Mouse (Mus musculus) midbrain, embryonic 16.5 days (tissue): ENCODE data around the gene Ubiad1. TPM values are rescaled to one million over a fixed set of nuclear protein-coding genes. Genes with fewer than 3 reads are reported as not detected.

Source experiments
- ATAC-seq: fragments of 200-750 bp; cut with Nextera tagmentation; 2 replicates; pipeline ENCODE4 v1.8.0; 2017; ENCODE audit warnings: moderate TSS enrichment
- H3K27ac ChIP-seq: fragments of 300-500 bp; sonication (generic); 2 replicates; pipeline ENCODE4 v1.5.1; 2014; ENCODE audit warnings: mild to moderate bottlenecking, low read length, mixed read lengths
- H3K27me3 ChIP-seq: fragments of 300-500 bp; sonication (generic); 2 replicates; pipeline ENCODE4 v1.6.1; 2014; ENCODE audit warnings: low read depth, low read length, mixed read lengths; ENCODE audit not compliant: control insufficient read depth, insufficient read depth
- H3K36me3 ChIP-seq: fragments of 300-500 bp; sonication (generic); 2 replicates; pipeline ENCODE4 v1.6.1; 2014; ENCODE audit warnings: mild to moderate bottlenecking, low read length, moderate library complexity, mixed read lengths; ENCODE audit not compliant: control insufficient read depth, insufficient read depth
- H3K4me1 ChIP-seq: fragments of 300-500 bp; sonication (generic); 2 replicates; pipeline ENCODE4 v1.6.1; 2014; ENCODE audit warnings: mild to moderate bottlenecking, low read length, mixed read lengths; ENCODE audit not compliant: control insufficient read depth, insufficient read depth
- H3K4me2 ChIP-seq: fragments of 300-500 bp; sonication (generic); 2 replicates; pipeline ENCODE4 v1.6.1; 2014; ENCODE audit warnings: mild to moderate bottlenecking, low read length, mixed read lengths
- H3K4me3 ChIP-seq: fragments of 300-500 bp; sonication (generic); 2 replicates; pipeline ENCODE4 v1.5.1; 2014; ENCODE audit warnings: low read depth, mild to moderate bottlenecking, low read length, moderate library complexity, mixed read lengths
- H3K9ac ChIP-seq: fragments of 300-500 bp; sonication (generic); 2 replicates; pipeline ENCODE4 v1.6.1; 2014; ENCODE audit warnings: low read depth, low read length, mixed read lengths
- H3K9me3 ChIP-seq: fragments of 300-500 bp; sonication (generic); replicated peaks from 2 replicates; pipeline ENCODE4 v1.6.1; 2014; ENCODE audit warnings: mild to moderate bottlenecking, low read length, mixed read lengths; ENCODE audit not compliant: control insufficient read depth, poor library complexity, severe bottlenecking
- WGBS: fragments of 180-500 bp; shearing (Covaris S2); extraction: QIAGEN DNeasy Blood & Tissue Kit; methylation state at CpG from one replicate; pipeline ENCODE4 v1.1.7; 2014; 5-methylcytosine and 5-hydroxymethylcytosine counted together
- polyA plus RNA-seq: library from polyadenylated mRNA; unstranded; fragments of >200 nt; fragmentation: Nextera tagmentation; extraction: Ambion mirVana; gene quantifications from 2 replicates; pipeline ENCODE4 v1.2.1, GENCODE M21; 2015

The Ubiad1 gene
- polyA plus RNA-seq, 1 experiment from 2014 or later = 19.8 TPM

DNA sequence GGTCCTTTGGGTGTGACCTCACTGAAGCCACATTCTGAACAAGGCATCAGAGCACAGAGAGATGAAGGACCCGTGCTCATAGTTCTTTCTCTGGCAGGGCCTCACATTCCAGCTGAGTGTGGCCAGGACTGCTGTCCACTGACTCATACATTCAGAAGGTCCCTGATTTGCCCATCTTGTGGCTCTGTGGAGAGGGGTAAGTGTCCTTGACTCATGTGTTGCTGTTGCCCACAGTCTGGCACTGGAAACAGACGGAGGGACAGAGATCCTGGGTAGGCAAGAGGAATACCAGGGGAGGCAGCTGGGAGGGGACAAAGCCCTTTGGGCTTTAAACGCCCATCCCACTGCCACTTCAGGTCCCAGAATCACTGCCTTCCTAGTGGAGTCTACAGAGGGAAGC, 9.5 kb downstream of the Ubiad1 start:
- H3K9me3 ChIP-seq = no peaks in the 10 kb centered on the region
- H3K36me3 ChIP-seq = no peaks in the 10 kb centered on the region; the same call in 1 of the 2 replicates
- no peak overlapping the region for H3K4me3 ChIP-seq
- no peaks in the 10 kb centered on the region for H3K27me3 ChIP-seq
- no peak overlapping the region for H3K4me2 ChIP-seq
- H3K9ac ChIP-seq = no peak overlapping the region
- no peak for ATAC-seq
- H3K4me1 ChIP-seq = peaks cover 4% of the 10 kb centered on the region; the same call in 1 of the 2 replicates
- 92% methylated on average over 3 of the region's 3 CpGs for WGBS
- H3K27ac ChIP-seq = no peak overlapping the region

DNA sequence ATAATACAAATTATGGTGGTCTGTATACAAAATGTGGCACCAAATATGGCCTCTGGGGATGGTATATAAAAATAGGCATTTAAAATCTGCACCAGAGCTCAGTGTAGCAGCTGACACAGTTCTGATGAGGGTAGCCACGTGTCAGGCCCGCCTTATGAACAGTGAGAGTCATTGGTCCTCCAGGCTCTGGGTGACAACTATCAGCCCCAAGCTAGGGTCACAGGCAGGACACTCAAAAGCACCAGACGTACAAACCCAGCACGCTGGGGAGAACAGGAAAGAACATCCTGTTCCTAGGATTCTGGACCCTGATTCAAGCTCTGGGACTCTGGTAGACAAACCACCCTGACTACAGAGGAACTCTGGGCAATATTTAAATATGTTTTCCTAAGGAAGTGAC, 10.0 kb downstream of the Ubiad1 start:
- ATAC-seq = no peak
- no peak overlapping the region for H3K27ac ChIP-seq
- H3K4me2 ChIP-seq = no peak overlapping the region
- no peak overlapping the region for H3K9ac ChIP-seq
- 0 out of 2 replicates have a peak, but pooled peaks cover 3% of the 10 kb centered on the region for H3K4me1 ChIP-seq
- 90% methylated on average over 4 of the region's 4 CpGs for WGBS
- no peak overlapping the region for H3K4me3 ChIP-seq
- H3K36me3 ChIP-seq = no peaks in the 10 kb centered on the region; the same call in 1 of the 2 replicates
- no peaks in the 10 kb centered on the region for H3K27me3 ChIP-seq
- no peaks in the 10 kb centered on the region for H3K9me3 ChIP-seq

DNA sequence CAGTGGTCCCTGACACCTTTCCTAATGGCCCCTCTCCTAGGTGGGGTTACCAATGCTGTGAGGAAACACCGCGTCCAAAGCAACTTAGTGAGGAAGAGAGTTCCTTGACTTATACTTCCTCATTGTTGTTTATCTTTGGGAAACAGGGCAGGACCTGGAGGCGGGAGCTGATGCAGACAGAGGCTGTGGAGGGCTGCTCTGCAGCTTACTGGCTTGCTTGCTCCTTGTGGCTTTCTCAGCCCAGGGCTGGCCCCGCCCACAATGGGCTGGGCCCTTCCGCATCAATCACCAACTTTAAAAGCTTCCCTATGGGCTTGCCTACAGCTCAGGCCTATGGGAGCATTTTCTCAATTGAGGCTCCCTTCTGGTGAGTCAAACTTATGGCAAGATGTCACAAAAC, 10.8 kb downstream of the Ubiad1 start:
- no peak for ATAC-seq
- no peaks in the 10 kb centered on the region; the same call in 1 of the 2 replicates for H3K36me3 ChIP-seq
- H3K27me3 ChIP-seq = no peaks in the 10 kb centered on the region
- H3K9me3 ChIP-seq = no peaks in the 10 kb centered on the region
- 0 out of 2 replicates have a peak, but pooled peaks cover 7% of the 10 kb centered on the region for H3K4me1 ChIP-seq
- WGBS = 86% methylated on average over 5 of the region's 5 CpGs
- no peak overlapping the region for H3K4me2 ChIP-seq
- H3K9ac ChIP-seq = no peak overlapping the region
- no peak overlapping the region for H3K4me3 ChIP-seq
- no peak overlapping the region for H3K27ac ChIP-seq

DNA sequence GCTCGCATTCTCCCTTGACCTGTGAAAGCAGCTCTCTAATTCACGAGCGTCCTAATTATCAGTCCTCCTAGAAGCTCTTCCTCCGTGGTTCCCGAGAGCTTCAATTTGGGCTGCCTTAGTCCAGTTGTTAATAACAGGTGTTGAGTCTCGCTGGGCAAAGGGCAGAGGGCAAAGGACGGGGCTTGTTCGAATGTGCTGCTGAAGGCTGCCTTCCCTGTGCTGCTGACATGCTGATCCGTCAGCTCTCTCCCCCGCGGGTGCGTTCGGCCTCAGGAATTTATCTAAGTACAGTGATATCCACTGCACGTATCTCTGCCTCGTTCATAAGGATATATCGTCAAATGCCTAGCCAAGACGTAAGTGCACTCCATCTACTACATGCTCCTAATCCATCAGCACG, 11.2 kb downstream of the Ubiad1 start:
- H3K9ac ChIP-seq = no peak overlapping the region
- 0 out of 2 replicates have a peak, but pooled peaks cover 7% of the 10 kb centered on the region for H3K4me1 ChIP-seq
- H3K27ac ChIP-seq = no peak overlapping the region
- ATAC-seq = no peak
- no peaks in the 10 kb centered on the region for H3K27me3 ChIP-seq
- no peak overlapping the region for H3K4me3 ChIP-seq
- H3K36me3 ChIP-seq = no peaks in the 10 kb centered on the region; the same call in 1 of the 2 replicates
- 78% methylated on average over 18 of the region's 18 CpGs for WGBS
- no peak overlapping the region for H3K4me2 ChIP-seq
- H3K9me3 ChIP-seq = no peaks in the 10 kb centered on the region

DNA sequence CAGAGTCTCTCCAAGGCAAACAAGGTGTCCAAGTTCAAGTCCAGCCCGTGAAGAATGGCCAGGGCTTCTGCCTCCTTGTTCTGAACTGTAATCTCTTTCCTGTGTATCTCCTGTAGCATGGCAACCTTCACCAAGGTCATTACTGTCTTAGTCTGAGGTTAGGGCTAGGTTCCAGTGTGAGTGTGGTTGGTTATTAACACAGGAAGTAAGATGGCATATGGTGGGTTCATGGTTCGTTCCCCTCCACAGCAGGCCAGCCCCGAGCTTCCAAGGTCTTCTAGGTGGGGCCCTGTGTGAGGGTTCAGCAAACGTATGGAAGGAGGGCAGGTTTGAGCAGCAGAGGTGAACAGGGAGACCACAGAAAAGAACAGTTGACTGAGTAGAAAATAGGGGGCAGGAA, 12.1 kb downstream of the Ubiad1 start:
- no peak overlapping the region for H3K4me3 ChIP-seq
- no peaks in the 10 kb centered on the region for H3K27me3 ChIP-seq
- no peak overlapping the region for H3K9ac ChIP-seq
- 88% methylated on average over 4 of the region's 4 CpGs for WGBS
- H3K4me1 ChIP-seq = peaks cover 11% of the 10 kb centered on the region
- H3K36me3 ChIP-seq = no peaks in the 10 kb centered on the region; the same call in 1 of the 2 replicates
- no peak overlapping the region for H3K4me2 ChIP-seq
- ATAC-seq = no peak
- no peaks in the 10 kb centered on the region for H3K9me3 ChIP-seq
- H3K27ac ChIP-seq = no peak overlapping the region

DNA sequence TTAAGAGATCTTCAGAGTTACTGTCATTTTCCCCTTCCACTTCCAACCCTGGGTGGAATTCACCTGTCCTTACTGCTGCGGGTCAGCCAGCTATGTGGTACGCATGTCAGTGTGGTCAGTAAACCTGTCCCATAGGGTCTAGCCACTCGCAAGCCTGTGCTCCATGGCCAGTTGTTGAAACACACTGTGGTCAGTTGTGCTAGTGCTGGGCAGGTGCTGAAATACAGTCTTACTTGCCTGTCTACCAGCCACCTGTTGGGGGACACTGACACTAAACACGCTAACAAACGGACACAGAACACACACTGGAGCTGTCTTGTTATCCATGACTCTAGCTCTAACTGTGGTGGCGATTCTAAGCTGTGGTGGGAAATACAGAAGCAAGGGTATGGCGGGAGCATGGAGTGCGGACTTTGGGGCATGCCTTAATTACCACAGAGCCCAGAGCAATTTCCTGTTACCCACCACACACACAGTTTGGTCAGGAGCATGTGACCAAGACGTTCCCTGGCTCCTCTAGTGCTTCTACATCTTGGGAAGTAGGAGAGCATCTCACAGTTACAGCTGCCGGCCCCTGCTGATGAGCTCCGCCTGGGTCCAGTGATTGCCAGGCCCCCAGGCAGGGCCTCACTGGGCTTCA, 13.6 kb downstream of the Ubiad1 start:
- Histone ChIP-seq H3K4me1 (peaks cover 12% of the 10 kb centered on the region), H3K4me3 (no peak overlapping the region), H3K27me3 (no peaks in the 10 kb centered on the region), H3K27ac (no peak overlapping the region), H3K36me3 (no peaks in the 10 kb centered on the region; the same call in 1 of the 2 replicates), H3K9me3 (no peaks in the 10 kb centered on the region), H3K9ac (no peak overlapping the region), H3K4me2 (no peak overlapping the region)
- 88% methylated on average over 11 of the region's 11 CpGs for WGBS
- no peak for ATAC-seq

DNA sequence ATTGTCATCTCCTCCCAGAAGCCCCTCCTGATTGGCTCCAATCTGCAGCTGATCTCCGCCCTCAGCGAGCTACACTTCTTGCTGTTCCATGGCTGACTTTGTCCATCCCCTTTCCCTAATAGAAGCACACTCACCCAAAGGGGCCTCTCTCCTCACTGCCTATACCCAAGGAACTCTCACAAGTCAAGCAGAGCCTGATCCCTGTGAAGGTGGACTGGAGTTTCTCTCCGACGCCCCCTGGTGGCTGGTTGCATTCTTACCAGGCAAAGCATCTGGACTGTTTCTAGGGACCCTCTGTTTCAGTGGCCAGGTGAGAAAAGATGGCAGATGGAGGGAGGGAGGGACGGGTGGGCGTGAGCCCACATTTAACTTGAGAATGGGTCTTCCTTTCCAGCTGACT, 14.9 kb downstream of the Ubiad1 start:
- 23% methylated on average over 6 of the region's 6 CpGs for WGBS
- Histone ChIP-seq H3K27ac (no peak overlapping the region), H3K4me3 (no peak overlapping the region), H3K36me3 (no peaks in the 10 kb centered on the region), H3K9ac (no peak overlapping the region), H3K27me3 (no peaks in the 10 kb centered on the region), H3K4me1 (peaks cover 10% of the 10 kb centered on the region), H3K4me2 (no peak overlapping the region), H3K9me3 (no peaks in the 10 kb centered on the region)
- ATAC-seq = 0 out of 2 replicates have a peak, but pooled peaks have one; percentile 50

DNA sequence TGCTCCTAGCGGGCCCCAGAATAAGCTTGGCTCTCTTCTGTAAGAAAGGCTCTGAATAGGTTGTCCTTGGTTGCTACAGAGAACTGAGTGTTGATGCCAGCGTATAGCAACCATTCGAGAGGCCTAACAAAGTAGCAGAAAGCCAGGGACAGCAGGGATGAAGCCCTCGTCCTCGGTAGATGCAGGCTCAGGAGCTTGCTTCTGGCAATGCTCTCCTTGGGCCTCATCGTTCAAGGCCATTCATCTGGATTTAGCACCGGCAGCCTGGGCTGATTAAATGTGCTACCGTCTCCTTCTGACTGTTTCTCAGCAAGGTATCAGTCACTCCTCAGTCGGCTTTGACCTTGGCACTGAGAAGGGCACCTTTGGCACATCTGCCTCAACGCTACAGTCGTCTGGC, 15.4 kb downstream of the Ubiad1 start:
- Histone ChIP-seq H3K36me3 (no peaks in the 10 kb centered on the region), H3K27ac (no peak overlapping the region; the same call in 1 of the 2 replicates), H3K27me3 (no peaks in the 10 kb centered on the region), H3K4me1 (peaks cover 10% of the 10 kb centered on the region), H3K4me2 (no peak overlapping the region), H3K9ac (no peak overlapping the region), H3K9me3 (no peaks in the 10 kb centered on the region), H3K4me3 (no peak overlapping the region)
- no peak for ATAC-seq
- 74% methylated on average over 11 of the region's 11 CpGs for WGBS

DNA sequence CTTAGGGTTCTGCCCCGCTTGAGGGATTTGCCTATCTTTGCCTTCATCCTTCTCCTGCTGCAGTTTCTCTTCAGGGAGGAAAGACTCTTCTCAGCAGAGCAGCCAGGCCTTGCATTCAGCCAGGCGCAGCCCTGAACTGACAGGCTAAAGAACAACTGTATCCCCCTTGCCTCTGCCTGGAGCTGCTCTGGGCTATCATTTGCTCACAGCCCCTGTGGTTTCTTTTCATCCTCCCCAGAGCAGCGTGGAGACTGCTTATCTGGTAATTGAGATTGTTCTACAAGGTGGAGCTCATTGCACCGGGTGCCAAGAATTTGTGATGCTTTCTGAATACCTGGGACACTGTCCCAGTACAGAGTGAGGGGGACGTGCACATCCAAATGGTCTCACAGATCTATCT, 16.0 kb downstream of the Ubiad1 start:
- H3K9me3 ChIP-seq = no peaks in the 10 kb centered on the region
- no peaks in the 10 kb centered on the region for H3K36me3 ChIP-seq
- peak overlapping the region; percentile 33; the same call in 1 of the 2 replicates for H3K27ac ChIP-seq
- no peaks in the 10 kb centered on the region for H3K27me3 ChIP-seq
- WGBS = 79% methylated on average over 5 of the region's 5 CpGs
- no peak overlapping the region for H3K9ac ChIP-seq
- no peak overlapping the region for H3K4me2 ChIP-seq
- ATAC-seq = no peak
- no peak overlapping the region for H3K4me3 ChIP-seq
- H3K4me1 ChIP-seq = peaks cover 10% of the 10 kb centered on the region
